Mouse (Mus musculus): Measurements from ENCODE around the gene Mov10.

DNA sequence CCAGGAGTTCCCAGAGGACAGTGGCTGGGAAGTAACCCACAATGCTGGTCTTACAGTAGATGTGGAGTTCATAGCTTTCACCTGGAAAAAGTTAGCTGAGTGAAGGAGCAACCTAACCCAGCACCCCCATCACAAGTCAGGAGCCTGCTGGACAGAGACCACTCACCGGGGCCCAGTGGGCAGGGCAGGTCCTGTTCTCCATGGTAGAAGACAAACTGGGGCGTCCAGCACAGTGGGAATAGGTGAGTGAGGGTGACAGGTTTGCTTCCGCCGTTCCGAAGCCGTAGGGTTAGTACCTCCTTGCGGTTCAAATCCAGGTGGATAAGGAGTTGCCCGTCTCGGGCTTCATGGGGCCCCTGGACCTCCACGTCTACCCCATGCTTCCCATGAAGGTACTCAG lies 14.1 kb downstream of the Mov10 start:
- TF ChIP-seq POLR2A (IDR thresholded peaks at IDR 0.05; ENCODE audit: control insufficient read depth, extremely low read depth, insufficient read depth, low read length, poor library complexity) (no peak), CTCF (IDR thresholded peaks at IDR 0.05; ENCODE audit: borderline replicate concordance, control insufficient read depth, extremely low read depth, insufficient read depth, low read length, poor library complexity) (no peak)
